Mouse (Mus musculus) CH12.LX (cell line): ENCODE measurements around the gene Ablim2.

Experiments
- CHD2 ChIP-seq: IDR thresholded peaks from 2 replicates; pipeline ENCODE4 v1.6.1; 2011; ENCODE audit warnings: low read length, improper control_type of control experiment
- CTCF ChIP-seq, 2 experiments: IDR thresholded peaks in 1 of 2; conservative IDR thresholded peaks in 1 of 2; 2 replicates each; pipeline ENCODE4 v1.5.1; 2011 to 2012; ENCODE audit warnings: low read depth in 2 of 2, low read length in 2 of 2, improper control_type of control experiment in 1 of 2, inconsistent platforms in 1 of 2, mild to moderate bottlenecking in 1 of 2, moderate library complexity in 1 of 2
- EP300 ChIP-seq: IDR thresholded peaks from 2 replicates; pipeline ENCODE4 v1.6.1; 2011; ENCODE audit warnings: low read length, improper control_type of control experiment
- JUND ChIP-seq: conservative IDR thresholded peaks from 2 replicates; pipeline ENCODE4 v1.6.1; 2011; ENCODE audit warnings: low read depth, low read length, improper control_type of control experiment
- KAT2A ChIP-seq: IDR thresholded peaks from 2 replicates; pipeline ENCODE4 v1.6.1; 2012; ENCODE audit warnings: low read length, improper control_type of control experiment, inconsistent platforms; ENCODE audit not compliant: insufficient replicate concordance
- MAX ChIP-seq: IDR thresholded peaks from 2 replicates; pipeline ENCODE4 v1.6.1; 2011; ENCODE audit warnings: low read length, improper control_type of control experiment
- MYC ChIP-seq: IDR thresholded peaks from 2 replicates; pipeline ENCODE4 v1.6.1; 2011; ENCODE audit warnings: low read depth, mild to moderate bottlenecking, improper control_type of control experiment, low read length
- POLR2A ChIP-seq: IDR thresholded peaks from 2 replicates; pipeline ENCODE4 v1.6.1; 2011; ENCODE audit warnings: low read depth, mild to moderate bottlenecking, improper control_type of control experiment, low read length
- SIN3A ChIP-seq: IDR thresholded peaks from 2 replicates; pipeline ENCODE4 v1.6.1; 2012; ENCODE audit warnings: low read length, improper control_type of control experiment, inconsistent platforms
- USF1 ChIP-seq: IDR thresholded peaks from 2 replicates; pipeline ENCODE4 v1.6.1; 2014; ENCODE audit warnings: low read depth, mild to moderate bottlenecking, inconsistent platforms, low read length, improper control_type of control experiment

DNA sequence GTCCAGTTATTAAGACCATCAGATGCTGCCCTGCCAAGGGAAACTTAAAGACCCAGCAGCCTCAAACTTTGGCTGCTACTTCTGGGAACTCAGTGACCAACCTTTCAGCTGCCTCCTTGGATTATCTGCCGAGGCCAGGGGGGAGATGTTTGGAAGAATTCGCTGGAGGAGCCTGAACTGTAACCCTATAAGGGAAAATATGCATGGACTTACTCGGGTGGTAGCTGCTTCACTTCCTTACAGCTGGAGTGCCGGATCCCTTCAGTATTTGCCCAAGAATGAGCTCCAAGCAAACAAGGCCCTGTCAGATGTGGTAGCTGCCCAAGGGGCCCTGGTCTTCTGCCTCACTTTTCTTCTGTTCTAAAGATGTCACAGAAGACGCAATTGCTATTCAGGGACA, 173.6 kb downstream of the Ablim2 start:
- TF ChIP-seq EP300 (no peak), POLR2A (no peak), USF1 (no peak), MAX (no peak), CTCF (conservative IDR thresholded peaks at IDR 0.05 in 1 of 2, IDR thresholded peaks at IDR 0.05 in 1 of 2; ENCODE audit: low read depth in 2 of 2, low read length in 2 of 2) (no peak), MYC (no peak), KAT2A (no peak), JUND (no peak), CHD2 (no peak), SIN3A (no peak)
